Mouse (Mus musculus): ENCODE data around the gene Nme7.
A peak's percentile ranks its signal among the peaks of the same experiment; 100 is the strongest.

The Nme7 gene

DNA sequence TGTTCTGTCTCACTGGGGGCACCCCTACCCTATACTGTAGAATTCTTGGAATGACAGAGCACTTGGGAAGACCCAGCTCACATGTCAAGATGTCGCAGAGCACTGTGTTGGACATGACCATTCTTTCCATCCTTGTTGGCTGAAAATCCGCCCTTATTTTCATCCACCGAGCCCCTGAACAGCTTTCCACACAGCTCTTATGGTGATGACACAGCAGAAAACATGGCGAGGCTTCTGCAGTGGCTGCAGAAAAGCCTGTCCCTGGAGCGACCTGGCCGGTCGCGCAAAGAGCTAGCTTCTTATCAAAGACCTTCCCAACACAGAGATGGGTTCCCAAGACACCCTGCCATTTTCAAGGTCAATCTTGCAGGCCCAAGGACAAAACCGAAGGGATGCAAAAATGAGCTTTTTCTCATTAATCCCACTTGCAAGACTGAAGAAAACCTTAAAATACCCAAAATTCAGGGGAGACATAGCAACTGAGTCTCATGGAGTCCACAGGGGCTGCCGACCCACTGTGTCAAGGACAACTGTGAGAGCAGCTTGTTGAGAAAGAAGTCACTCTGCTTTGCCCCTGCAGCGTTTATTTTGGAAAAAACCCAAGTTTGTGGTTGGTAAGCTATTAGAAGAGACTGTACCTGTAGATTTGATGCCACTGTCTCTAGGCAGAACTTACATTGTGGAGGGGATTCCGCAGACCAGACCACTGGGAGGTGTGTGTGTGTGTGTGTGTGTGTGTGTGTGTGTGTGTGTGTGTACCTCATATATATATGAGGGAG, 155.4 kb downstream of the Nme7 start:
- DNase-seq (ENCODE audit: low spot score in 2 of 2): no peak

DNA sequence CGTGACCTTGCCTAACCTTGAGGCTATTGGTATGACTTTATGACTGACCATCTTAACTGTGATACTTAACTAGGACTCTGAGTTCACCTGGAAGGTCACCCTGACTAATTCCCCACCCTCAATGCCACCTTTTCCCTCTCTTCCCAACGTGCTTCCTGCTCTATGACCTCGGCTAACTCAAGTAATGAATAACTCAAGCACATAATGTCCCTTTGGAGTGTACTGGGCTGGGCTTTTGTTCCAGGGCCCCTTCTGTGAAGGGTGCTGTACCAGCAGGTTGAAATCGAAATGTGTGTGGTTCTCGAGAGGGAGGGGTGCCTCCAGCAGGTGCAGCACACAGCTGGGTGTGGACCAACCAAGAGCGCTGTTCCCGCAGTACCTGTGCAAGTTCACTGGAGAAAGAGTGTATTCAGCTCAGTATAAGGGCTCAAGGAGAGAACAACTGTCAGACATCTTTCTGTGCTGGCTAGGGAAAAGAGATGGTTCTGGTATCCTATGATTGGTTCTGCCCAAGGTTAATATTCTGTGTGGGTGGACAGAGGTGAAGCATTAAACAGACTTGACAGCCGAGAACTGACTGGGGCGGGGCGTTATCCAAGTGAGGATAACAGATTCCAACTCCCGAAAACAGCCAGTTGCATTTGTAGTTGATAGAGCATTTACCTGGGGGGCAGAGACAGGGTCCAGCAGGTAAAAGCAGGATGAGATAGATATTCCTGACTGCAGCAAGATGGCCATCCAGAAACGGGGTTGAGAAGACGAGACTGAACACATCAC, 157.2 kb downstream of the Nme7 start:
- DNase-seq (ENCODE audit: low spot score in 2 of 2): no peak

DNA sequence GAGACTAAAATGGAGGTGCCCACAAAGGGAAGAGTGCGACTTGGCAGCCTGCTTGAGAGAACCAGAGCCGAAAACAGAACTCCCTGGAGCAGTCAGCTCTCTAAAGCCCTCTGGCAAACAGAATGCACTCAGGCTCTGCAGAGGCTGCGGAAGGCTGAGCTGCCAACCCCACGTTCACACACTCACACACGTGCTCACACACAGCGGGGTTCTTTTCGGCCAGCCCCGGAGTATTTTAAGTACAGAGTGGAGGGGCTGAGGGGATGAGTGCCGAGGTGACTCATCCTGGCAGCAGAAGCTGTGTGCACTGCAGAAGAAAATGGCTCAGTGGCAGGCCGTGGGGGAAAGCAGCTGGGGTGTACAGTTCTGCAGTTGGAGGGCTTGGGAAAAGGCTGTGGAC, 157.8 kb downstream of the Nme7 start:
- DNase-seq (ENCODE audit: low spot score in 2 of 2): peak; percentile 87 to 94

DNA sequence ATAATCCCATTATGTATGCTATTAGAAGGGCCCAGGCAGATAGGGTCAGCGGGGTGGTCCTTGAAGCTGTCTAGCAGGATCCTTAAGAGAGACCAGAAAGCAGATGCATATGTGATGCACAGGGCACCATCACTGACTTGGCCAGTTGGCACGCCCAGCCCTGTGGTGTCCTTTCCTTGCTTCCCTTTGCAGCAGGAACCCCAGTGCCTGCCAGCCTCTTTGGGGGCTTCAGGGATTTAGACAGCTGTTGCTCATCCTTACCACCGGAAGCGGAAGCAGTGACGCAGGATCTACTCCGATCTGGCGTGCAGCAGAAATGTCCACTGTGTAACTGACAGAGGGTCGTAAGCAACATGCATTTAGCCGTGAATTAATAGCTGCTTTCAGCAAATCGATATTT, 163.5 kb downstream of the Nme7 start:
- DNase-seq (ENCODE audit: low spot score in 2 of 2): no peak

DNA sequence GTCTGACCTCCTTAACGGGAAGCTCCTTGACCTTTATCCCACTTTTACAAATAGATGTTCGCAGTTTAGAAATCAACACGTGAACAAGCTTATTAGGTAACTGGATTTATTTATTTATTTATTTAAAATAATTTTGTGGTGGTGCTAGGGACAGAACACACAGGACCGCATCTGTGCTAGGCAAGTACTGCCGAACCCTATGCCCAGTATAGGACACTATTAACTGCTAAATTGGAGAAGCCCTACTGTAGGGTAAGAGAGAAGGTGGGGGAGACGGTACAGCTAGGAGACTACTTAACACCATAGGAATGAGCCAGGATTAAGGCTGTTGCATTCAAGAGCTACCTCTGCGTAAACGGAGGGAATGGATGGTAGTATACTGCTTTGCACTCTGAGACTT, 164.4 kb downstream of the Nme7 start:
- no peak for DNase-seq (ENCODE audit: low spot score in 2 of 2)

DNA sequence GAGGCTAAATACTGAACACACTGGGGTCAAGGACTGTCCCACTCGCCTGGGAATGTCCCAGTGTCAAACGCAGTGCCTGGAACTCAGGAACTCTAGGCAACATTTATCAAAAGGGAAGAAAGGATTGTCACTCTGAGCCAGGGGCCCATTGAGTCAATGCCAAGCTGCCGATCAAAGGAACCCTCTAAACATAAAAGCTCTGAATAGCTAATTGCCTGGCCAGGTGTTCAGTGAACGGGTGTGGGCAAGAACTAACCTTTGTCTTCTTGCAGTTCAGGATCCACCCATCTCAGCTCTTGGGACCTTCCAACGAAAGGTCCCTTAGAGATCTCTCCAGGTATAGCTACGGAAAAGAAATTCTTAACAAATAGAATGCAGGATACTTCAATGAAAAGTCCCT, 167.1 kb downstream of the Nme7 start:
- DNase-seq (ENCODE audit: low spot score in 2 of 2): no peak

DNA sequence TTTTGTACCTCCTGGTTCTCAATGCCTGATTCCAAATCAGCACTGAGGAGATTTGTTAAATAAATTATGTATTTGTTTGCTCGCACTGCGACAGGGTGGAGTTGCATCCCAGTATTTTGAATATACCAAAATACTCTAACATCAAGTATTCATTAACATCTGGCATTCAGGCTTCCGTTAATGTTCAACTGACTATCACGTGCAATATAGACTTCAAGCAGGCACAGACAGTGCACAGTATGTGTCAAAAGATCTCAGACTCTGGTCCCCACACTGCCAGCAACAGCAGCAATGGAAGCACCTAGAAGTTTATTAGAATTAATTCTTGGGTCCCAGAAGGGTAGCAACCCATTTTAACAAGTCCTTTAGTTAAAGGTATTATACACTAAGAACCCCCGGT, 167.7 kb downstream of the Nme7 start:
- no peak for DNase-seq (ENCODE audit: low spot score in 2 of 2)

DNA sequence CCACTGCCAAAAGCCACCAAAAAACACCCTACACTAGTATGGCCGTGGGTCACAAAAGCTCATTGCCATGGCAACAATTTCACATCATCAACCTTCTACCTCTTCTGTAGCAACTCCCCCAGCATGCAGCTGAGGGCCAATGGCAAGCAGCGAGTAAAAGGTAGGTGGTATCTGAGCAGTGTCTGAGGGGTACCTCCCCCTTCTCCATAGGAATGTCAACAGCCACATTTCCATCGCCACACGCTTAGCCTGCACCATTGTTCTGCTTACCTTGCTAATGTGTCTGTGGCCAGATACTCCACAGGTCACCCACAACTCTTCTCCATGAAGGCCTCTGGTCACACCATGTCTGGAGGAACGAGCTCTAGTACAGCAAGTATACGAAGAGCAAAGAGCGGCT, 169.5 kb downstream of the Nme7 start:
- no peak for DNase-seq (ENCODE audit: low spot score in 2 of 2)

DNA sequence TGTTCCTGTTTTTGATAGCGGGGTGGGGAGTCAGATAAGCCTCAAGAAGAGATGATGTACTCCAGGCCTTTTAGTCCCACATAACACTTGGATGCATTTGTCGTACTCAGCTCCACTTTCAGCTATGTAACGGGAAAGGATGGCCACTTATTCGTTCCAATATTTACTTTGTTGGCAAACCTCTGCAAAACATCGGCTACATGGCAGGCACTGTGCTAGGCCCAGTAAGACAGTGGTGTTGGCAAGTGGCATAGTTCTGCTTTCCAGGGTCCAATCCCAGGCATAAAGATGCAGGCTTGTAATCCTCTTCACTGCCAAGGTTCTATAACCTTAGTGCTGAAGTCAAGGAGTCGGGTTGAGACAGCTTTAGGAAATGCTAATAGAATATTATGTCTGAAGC, 170.4 kb downstream of the Nme7 start:
- no peak for DNase-seq (ENCODE audit: low spot score in 2 of 2)

DNA sequence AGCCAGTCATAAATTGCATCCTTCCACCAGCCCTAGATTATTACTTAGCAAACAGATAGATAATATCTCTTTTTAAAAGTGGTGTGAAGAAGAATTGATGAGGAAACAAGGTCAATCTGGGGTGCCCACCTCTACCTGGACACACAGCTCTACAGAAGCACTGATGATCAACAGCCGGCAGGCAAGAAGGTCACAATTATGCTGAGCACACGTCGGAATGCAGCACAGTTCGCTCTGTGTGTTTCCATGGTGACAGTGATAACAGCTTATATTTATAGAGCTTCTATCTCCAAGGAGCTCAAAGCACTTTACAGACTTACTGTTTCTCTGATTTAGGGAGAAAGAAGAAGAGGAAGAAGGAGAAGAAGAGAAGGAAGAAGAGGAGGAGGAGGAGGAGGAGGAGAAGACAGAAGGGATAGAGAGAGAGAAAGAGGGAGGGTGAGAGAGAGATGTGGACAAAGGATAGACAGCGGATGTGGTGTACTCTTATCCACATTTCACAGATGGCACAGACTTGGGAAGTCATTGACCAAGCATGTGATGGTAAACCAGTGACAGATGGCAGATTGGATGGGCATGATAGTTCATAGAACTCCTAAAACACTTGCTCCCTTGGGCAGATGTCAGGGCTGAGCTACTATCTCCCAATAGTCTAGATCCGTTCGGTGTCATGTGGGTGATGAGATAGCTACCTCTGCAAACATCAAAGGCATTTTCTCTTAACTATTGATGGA, 171.0 kb downstream of the Nme7 start:
- peak; percentile 26 to 52 for DNase-seq (ENCODE audit: low spot score in 2 of 2)

DNA sequence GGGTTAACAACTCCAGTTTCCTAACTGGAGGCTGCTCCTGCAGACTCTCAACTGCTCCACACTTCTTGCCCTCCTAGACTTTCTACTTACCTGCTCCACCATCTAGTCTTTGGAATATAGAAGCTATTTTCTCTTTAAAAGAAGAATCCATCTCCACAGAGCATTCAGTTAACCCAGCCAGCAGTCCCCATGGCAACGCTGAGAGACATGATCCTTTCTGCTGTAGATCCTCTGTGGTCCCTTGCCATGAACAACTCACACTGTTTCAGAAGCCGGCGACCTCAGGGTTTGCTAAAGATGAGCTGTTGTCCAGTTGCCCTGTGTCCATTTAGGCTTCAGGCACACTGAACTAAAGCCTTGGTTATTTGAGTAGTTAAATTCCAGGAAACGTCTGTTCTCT, 172.0 kb downstream of the Nme7 start:
- peak; percentile 23 to 43 for DNase-seq (ENCODE audit: low spot score in 2 of 2)

DNA sequence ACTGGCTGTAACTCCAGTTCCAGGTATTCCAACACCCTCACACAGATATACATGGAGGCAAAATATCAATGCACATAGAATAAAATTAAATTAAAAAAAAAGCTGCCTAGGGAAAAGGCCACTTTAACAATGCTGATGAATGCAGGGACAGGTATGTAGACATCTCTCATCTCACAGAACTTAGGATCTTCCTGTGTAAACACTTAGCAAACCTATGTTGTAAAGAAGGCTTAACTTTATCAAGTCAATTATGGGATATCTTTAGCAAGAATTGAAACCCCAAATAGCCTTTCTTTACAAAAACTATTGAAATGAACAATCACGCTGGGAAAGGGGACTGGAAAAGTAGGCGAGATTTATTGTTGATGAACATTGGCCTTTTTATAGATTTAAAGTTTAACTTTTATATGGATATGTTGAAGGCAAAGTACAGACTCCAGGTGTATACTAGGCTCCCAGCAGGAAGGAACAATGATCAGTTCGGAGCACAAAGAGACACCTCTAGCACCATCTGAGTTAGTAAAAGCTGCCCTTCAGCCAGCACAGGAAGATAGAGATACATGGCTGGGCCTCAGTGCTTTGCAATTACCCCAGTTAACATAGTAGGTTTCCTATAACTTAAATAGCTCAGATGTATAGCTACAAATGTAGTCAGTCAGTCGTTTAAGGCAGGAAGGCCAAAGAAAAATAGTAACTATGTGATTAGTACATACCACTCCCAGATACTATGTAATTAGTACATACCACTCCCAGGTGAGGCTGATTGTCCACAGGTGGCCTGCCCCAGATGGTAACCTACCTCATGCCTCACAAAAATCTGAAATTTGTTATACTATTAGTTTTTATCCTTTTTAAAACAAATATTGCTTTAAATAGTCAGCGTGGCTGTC, 177.1 kb downstream of the Nme7 start:
- DNase-seq (ENCODE audit: low spot score in 2 of 2): no peak

DNA sequence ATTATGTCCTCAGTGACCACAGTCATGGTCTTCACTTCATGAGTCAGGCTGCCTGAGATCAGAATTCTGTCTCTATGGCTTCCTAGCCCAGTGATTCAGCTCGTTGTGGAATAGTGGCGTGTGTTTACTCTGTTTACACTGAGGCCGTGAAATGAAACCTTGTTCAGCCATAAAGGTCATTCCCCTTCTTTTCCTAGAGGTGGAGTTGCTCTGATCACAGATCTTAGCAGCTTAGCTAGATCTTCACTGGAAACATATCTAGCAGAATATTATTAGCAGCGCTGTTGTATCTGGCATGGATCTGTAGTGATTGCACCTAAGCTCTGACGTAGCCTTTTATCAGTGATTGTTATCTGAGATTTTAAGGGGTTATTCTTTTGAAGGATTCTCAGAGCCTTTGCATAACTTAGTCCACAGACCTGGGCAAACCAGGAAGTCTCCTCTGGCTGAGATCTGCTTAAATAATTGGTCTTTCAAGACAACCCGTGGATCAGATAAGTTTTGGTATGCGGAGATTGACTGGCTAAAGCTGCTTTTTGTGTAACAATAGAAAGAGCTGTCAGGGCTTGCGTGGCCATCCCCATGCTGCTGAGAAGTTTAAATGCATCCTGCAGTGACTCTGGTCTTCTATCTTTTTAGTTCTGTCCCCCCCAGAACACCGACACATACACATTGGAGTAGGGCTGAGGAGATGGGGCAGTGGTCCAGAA, 177.9 kb downstream of the Nme7 start:
- DNase-seq (ENCODE audit: low spot score in 2 of 2): no peak

DNA sequence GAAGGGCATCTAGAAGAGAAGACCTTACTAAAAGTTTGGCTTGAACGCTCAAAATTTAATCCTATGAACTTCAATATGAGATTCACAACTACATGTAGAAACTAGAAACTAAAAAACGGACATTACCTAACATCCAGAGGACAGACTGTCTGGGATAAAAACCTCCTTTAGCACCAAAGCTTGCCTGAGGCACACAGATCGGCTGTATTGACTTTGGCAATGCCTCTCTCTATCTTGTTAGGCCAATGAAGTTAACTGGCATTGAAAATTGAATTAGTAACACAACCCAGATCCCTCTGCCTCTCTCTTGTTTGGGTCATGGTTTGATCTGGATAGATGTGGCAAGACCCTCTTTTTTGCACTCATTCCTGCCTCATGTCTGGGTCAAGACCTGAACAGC, 178.9 kb downstream of the Nme7 start:
- no peak for DNase-seq (ENCODE audit: low spot score in 2 of 2)

DNA sequence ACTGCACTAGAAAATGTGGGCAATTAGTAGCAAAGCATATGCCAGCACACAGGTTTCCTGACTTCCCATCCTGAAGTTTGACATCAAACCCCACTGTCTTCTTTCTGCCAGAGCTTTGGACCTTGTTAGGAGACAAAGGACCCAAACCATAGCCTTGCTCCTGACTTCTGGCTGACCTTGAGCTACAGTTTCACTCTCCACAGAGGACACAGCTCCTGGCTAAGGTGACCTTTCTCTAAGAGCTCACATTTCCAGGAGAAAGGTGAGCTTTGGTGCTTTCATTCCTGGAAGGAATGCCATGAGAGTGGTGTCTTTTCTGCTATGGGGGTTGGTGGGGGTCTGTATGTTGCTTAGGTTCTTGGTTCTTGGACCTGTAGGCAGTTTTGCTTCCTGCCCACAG, 179.8 kb downstream of the Nme7 start:
- DNase-seq (ENCODE audit: low spot score in 2 of 2): no peak

Measured in frontal cortex, postnatal 36 days (tissue).